In the genomic region with DNA sequence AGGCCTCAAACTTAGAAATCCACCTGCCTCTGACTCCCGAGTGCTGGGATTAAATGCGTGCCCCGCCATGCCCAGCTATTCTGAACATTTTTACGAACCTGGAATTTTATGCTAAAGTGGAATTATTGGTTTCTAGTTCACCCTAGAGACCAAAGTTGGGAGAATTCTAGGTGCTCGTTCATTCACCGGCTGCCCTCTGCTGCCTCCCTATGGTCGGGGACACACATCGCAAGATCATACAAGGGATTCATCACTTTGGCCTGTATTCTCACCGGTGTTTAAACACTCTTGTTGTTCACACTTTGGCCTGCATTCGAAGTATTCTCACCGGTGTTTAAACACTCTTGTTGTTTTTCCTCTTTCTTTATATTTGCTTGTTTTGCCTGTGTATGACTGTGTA, we compare ENCODE assay signal across 9 mouse cellular contexts. TPM values are rescaled to one million over a fixed set of nuclear protein-coding genes. Genes with fewer than 3 reads are reported as not detected.
DNase-seq lines count a peak whose midpoint lies in the region; ATAC-seq and TF ChIP-seq lines count a peak whose summit lies in the region.
"Had no signal": no experiment of that assay in that cellular context is flagged by ENCODE, and none has a peak within 500 bp of the region (broad histone marks: within the 10 kb centered on the region; RNA-seq: fewer than 3 reads in every experiment).

No protein-coding gene starts in this region.

- peaks cover 10% of the 10 kb centered on the region for H3K4me1 ChIP-seq in intestine, embryonic 14.5 days (replicated peaks; ENCODE audit: control insufficient read depth, insufficient read depth, low read length)
- peaks cover 13% of the 10 kb centered on the region for H3K4me1 ChIP-seq in intestine, embryonic 15.5 days (replicated peaks)
- peaks cover 1 to 5% of the 10 kb centered on the region in 2 experiments; a peak in 3 of 4 replicates for H3K4me1 ChIP-seq in ES-E14 (ENCODE audit: control insufficient read depth in 2 of 2, insufficient read depth in 2 of 2, low read length in 2 of 2, poor library complexity in 1 of 2)
- H3K4me1 ChIP-seq in stomach, postnatal 0 days (replicated peaks; ENCODE audit: control insufficient read depth, insufficient read depth) = 0 out of 2 replicates have a peak, but pooled peaks cover 2% of the 10 kb centered on the region

- no peaks in the 10 kb centered on the region for H3K36me3 ChIP-seq in intestine, embryonic 14.5 days (ENCODE audit: control insufficient read depth, insufficient read depth, low read length)
- no peaks in the 10 kb centered on the region for H3K36me3 ChIP-seq in intestine, embryonic 15.5 days
- H3K36me3 ChIP-seq in ES-E14 (ENCODE audit: control insufficient read depth, insufficient read depth, low read length, poor library complexity, severe bottlenecking) = no peaks in the 10 kb centered on the region
- H3K36me3 ChIP-seq in stomach, postnatal 0 days (ENCODE audit: control insufficient read depth, insufficient read depth, low read length) = no peaks in the 10 kb centered on the region

- no peak for TF ChIP-seq EP300 in stomach, postnatal 0 days (optimal IDR thresholded peaks at IDR 0.05)

- WGBS in intestine, embryonic 14.5 days = 11% methylated on average over 11 of the region's 11 CpGs
- 9% methylated on average over 11 of the region's 11 CpGs for WGBS in intestine, embryonic 15.5 days
- 8% methylated on average over 11 of the region's 11 CpGs for WGBS in stomach, postnatal 0 days

- in situ Hi-C loops in ES-E14 (cut with MboI; ENCODE audit: low sequenced_read_pairs in 2 of 2, unreplicated experiment in 2 of 2) = loop anchor here (10.0 kb wide), 2 partner anchors 124 to 166 kb away; partner anchors contain the start of gene Gmfg (in 1 of the 2)

- no peaks in the 10 kb centered on the region for H3K9me3 ChIP-seq in intestine, embryonic 14.5 days (ENCODE audit: control insufficient read depth, low read length)
- no peaks in the 10 kb centered on the region for H3K9me3 ChIP-seq in intestine, embryonic 15.5 days
- H3K9me3 ChIP-seq in ES-E14 (ENCODE audit: control insufficient read depth, insufficient read depth, low read depth, low read length) = no peaks in the 10 kb centered on the region
- no peaks in the 10 kb centered on the region for H3K9me3 ChIP-seq in stomach, postnatal 0 days (ENCODE audit: control insufficient read depth, low read length)

- intact Hi-C loops in left cerebral cortex, postnatal 14 days (cut with DNase I) = loop anchor here (1.0 to 5.0 kb wide), 4 partner anchors 33 to 164 kb away; partner anchors contain the start of gene Gmfg

- no peak for ATAC-seq in intestine, embryonic 14.5 days (replicated peaks; ENCODE audit: low FRiP score, low TSS enrichment, low read depth)
- no peak for ATAC-seq in intestine, embryonic 15.5 days
- peak; percentile 53; the same call in 1 of the 2 replicates for ATAC-seq in monocyte, adult 5-6 weeks (replicated peaks; ENCODE audit: insufficient number of reproducible peaks, low FRiP score, low TSS enrichment, poor library complexity, severe bottlenecking)
- no peak for ATAC-seq in stomach, postnatal 0 days (ENCODE audit: low FRiP score, low TSS enrichment)

- H3K9ac ChIP-seq in intestine, embryonic 14.5 days (ENCODE audit: low read length) = no peak overlapping the region
- H3K9ac ChIP-seq in intestine, embryonic 15.5 days = no peak overlapping the region
- no peak overlapping the region for H3K9ac ChIP-seq in ES-E14 (ENCODE audit: insufficient read depth, low read depth, low read length, poor library complexity, severe bottlenecking)
- H3K9ac ChIP-seq in stomach, postnatal 0 days (ENCODE audit: low read length) = no peak overlapping the region

- H3K4me3 ChIP-seq in intestine, embryonic 14.5 days (ENCODE audit: low read depth, low read length) = no peak overlapping the region
- no peak overlapping the region for H3K4me3 ChIP-seq in intestine, embryonic 15.5 days (replicated peaks)
- H3K4me3 ChIP-seq in ES-E14 (ENCODE audit: insufficient read depth in 1 of 2, low read depth in 1 of 2, low read length in 2 of 2, poor library complexity in 1 of 2, severe bottlenecking in 1 of 2) = no peak overlapping the region
- H3K4me3 ChIP-seq in stomach, postnatal 0 days (ENCODE audit: low read depth, low read length) = no peak overlapping the region

- DNase-seq in intestine, embryonic 14.5 days (ENCODE audit: low spot score) = peak; percentile 82
- peak; percentile 74 for DNase-seq in ES-E14 (ENCODE audit: low read depth, low spot score)
- peak; percentile 68 for DNase-seq in cerebellum, adult 8-10 months
- DNase-seq in heart, adult 8-10 months (ENCODE audit: low spot score) = peak; percentile 51
- peak; percentile 68 to 76 for DNase-seq in left cerebral cortex, postnatal 14 days (ENCODE audit: low spot score in 2 of 2)
- peak; percentile 81 for DNase-seq in stomach, postnatal 0 days (ENCODE audit: low spot score)

- peak; percentile 95 for TF ChIP-seq CTCF in stomach, postnatal 0 days (IDR thresholded peaks at IDR 0.05; ENCODE audit: low read depth)

- no peak overlapping the region for H3K27ac ChIP-seq in intestine, embryonic 14.5 days (ENCODE audit: low read depth)
- no peak overlapping the region for H3K27ac ChIP-seq in intestine, embryonic 15.5 days
- no peak overlapping the region for H3K27ac ChIP-seq in ES-E14 (ENCODE audit: insufficient read depth, low read depth, low read length, poor library complexity, severe bottlenecking)
- no peak overlapping the region for H3K27ac ChIP-seq in stomach, postnatal 0 days (replicated peaks)
- H3K27ac ChIP-seq: macrophage had no signal

- no peak overlapping the region for H3K4me2 ChIP-seq in intestine, embryonic 14.5 days (ENCODE audit: low read length)
- no peak overlapping the region for H3K4me2 ChIP-seq in intestine, embryonic 15.5 days (replicated peaks)
- H3K4me2 ChIP-seq in stomach, postnatal 0 days (replicated peaks; ENCODE audit: low read depth) = no peak overlapping the region

- no peaks in the 10 kb centered on the region for H3K27me3 ChIP-seq in intestine, embryonic 14.5 days (replicated peaks; ENCODE audit: control insufficient read depth, insufficient read depth, low read length)
- no peaks in the 10 kb centered on the region for H3K27me3 ChIP-seq in intestine, embryonic 15.5 days (replicated peaks)
- H3K27me3 ChIP-seq in stomach, postnatal 0 days (ENCODE audit: control insufficient read depth, insufficient read depth, low read length) = no peaks in the 10 kb centered on the region

TF ChIP-seq in ES-E14, 5 proteins besides CTCF, POLR2A, EP300 and RAD21:
- no peak for TF ChIP-seq HCFC1 (IDR thresholded peaks at IDR 0.05; ENCODE audit: borderline replicate concordance, insufficient read depth, low read length)
- TF ChIP-seq CHD2 (IDR thresholded peaks at IDR 0.05; ENCODE audit: low read depth, low read length) = no peak
- TF ChIP-seq ZC3H11A (IDR thresholded peaks at IDR 0.05; ENCODE audit: borderline replicate concordance, low read depth, low read length) = peak; percentile 72; the same call in 1 of the 2 replicates
TF ChIP-seq in ES-E14: peak in this region for 1.

RNA-seq across cellular contexts. Expression of gene Pak4, which starts 3.0 kb away (rescaled TPM):
- polyA plus RNA-seq in intestine, embryonic 14.5 days (2014; fragmentation: Nextera tagmentation; extraction: Ambion mirVana) = 50.2 and 50.8 TPM in 2 replicates
- polyA plus RNA-seq in intestine, embryonic 15.5 days (2015; fragmentation: Nextera tagmentation; extraction: Ambion mirVana) = 51.7 and 53.1 TPM in 2 replicates
- 31.9 and 32.2 TPM in 2 replicates for total RNA-seq in ES-E14 (2012; rRNA removed)
- 10 to 100 TPM in 1 of 4 experiments, 1 to 10 TPM in 3; 8.1 to 11.8 (median 8.5) TPM for total RNA-seq in heart, adult 8-10 months (2022)
- total RNA-seq in left cerebral cortex, postnatal 14 days (2021) = 1 to 10 TPM; 8.7 to 10.0 TPM
- total RNA-seq in monocyte, adult 5-6 weeks (2017) = 3.8 to 7.5 TPM (median 4.7 TPM) in 3 replicates
- polyA plus RNA-seq in stomach, postnatal 0 days (2015; fragmentation: Nextera tagmentation; extraction: Ambion mirVana) = 33.9 and 34.1 TPM in 2 replicates

RNA-seq across cellular contexts. Expression of gene Samd4b, which starts 3.1 kb away (rescaled TPM):
- 26.7 and 27.7 TPM in 2 replicates for polyA plus RNA-seq in intestine, embryonic 14.5 days (2014; fragmentation: Nextera tagmentation; extraction: Ambion mirVana)
- 18.9 and 19.5 TPM in 2 replicates for polyA plus RNA-seq in intestine, embryonic 15.5 days (2015; fragmentation: Nextera tagmentation; extraction: Ambion mirVana)
- total RNA-seq in ES-E14 (2012; rRNA removed) = 26.9 and 30.3 TPM in 2 replicates
- 10 to 100 TPM; 19.4 to 23.4 (median 21.5) TPM for total RNA-seq in heart, adult 8-10 months (2022)
- total RNA-seq in left cerebral cortex, postnatal 14 days (2021) = 10 to 100 TPM; 59.8 to 61.6 TPM
- total RNA-seq in monocyte, adult 5-6 weeks (2017) = 7.1 to 11.4 TPM (median 10.1 TPM) in 3 replicates
- polyA plus RNA-seq in stomach, postnatal 0 days (2015; fragmentation: Nextera tagmentation; extraction: Ambion mirVana) = 9.8 and 12.0 TPM in 2 replicates

RNA-seq across cellular contexts. Expression of gene Acp7, which starts 30.1 kb away (rescaled TPM):
- not detected in 2 replicates for polyA plus RNA-seq in intestine, embryonic 14.5 days (2014; fragmentation: Nextera tagmentation; extraction: Ambion mirVana)
- polyA plus RNA-seq in intestine, embryonic 15.5 days (2015; fragmentation: Nextera tagmentation; extraction: Ambion mirVana) = 0.06 TPM in 1 of 2 replicates, not detected in the other
- 1.6 and 2.5 TPM in 2 replicates for total RNA-seq in ES-E14 (2012; rRNA removed)
- not detected for total RNA-seq in heart, adult 8-10 months (2022)
- total RNA-seq in left cerebral cortex, postnatal 14 days (2021) = 1 to 10 TPM in 1 of 2 experiments, under 1 TPM in 1; 0.53 to 1.1 TPM
- not detected in 3 replicates for total RNA-seq in monocyte, adult 5-6 weeks (2017)
- polyA plus RNA-seq in stomach, postnatal 0 days (2015; fragmentation: Nextera tagmentation; extraction: Ambion mirVana) = 10.9 and 12.4 TPM in 2 replicates
- polyA plus RNA-seq: macrophage had no signal

RNA-seq across cellular contexts. Expression of gene Nccrp1, which starts 54.0 kb away (rescaled TPM):
- polyA plus RNA-seq in intestine, embryonic 14.5 days (2014; fragmentation: Nextera tagmentation; extraction: Ambion mirVana) = not detected in 2 replicates
- not detected in 2 replicates for polyA plus RNA-seq in intestine, embryonic 15.5 days (2015; fragmentation: Nextera tagmentation; extraction: Ambion mirVana)
- total RNA-seq in ES-E14 (2012; rRNA removed) = 0.18 and 0.32 TPM in 2 replicates
- total RNA-seq in heart, adult 8-10 months (2022) = not detected
- under 1 TPM; 0.36 to 0.53 TPM for total RNA-seq in left cerebral cortex, postnatal 14 days (2021)
- not detected in 3 replicates for total RNA-seq in monocyte, adult 5-6 weeks (2017)
- polyA plus RNA-seq in stomach, postnatal 0 days (2015; fragmentation: Nextera tagmentation; extraction: Ambion mirVana) = 20.1 and 27.2 TPM in 2 replicates
- polyA plus RNA-seq: macrophage had no signal
